Mouse (Mus musculus) retina, postnatal 7 days (tissue): Measurements from ENCODE around the gene Mpeg1.

Experiments used
- DNase-seq: peaks from one replicate; pipeline ENCODE4 v3.0.0-alpha.2; 2012; ENCODE audit warnings: low read depth, low spot score

Mpeg1 gene

DNA sequence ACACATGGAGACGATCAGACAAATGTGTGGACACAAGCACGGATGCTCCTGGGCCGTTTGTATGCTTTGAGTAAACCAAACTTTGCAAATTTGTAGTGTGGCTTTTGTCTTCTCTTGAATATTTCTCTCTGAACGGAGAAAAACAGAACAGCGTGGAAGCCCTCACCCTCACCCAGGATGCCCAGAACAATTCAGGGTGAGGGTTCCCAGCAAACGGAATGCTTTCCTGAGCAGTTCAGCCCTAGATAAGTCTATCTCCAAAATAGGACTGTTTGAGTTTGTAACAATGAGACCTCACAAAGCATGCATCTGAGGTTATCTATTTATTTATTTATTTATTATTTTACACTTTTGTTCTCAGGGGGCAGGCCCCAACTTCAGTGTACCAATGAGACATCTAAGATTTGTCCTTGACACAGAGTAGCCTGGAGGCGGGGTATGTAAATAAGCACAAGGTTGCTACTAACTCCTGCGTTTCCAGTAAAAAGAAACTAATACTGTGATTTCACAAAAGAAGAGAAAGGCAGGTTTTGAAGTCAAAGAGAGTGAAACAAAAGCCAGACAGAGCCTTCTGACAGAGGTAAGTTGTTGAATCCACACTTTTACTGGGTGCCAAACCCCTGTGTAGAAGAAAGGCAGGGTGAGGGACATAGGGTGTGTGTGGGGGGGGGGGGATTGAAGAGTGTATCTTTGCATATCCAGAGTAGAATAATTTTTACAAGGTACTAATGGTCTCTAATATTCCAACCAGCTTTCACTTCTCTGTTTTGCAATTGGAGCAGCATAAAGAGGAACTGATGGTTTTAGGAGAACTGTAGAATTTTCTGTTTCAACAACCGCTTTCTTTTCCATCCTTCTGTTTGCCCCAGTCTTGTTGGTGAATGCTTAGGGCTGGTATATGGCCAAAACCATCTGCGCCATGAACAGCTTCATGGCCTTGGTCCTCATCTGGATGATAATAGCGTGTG is at the start of gene Mpeg1:
Gene Mpeg1 (plus strand): TSS at position 498 of the 968 bp plus-strand sequence.
- DNase-seq = no peak

DNA sequence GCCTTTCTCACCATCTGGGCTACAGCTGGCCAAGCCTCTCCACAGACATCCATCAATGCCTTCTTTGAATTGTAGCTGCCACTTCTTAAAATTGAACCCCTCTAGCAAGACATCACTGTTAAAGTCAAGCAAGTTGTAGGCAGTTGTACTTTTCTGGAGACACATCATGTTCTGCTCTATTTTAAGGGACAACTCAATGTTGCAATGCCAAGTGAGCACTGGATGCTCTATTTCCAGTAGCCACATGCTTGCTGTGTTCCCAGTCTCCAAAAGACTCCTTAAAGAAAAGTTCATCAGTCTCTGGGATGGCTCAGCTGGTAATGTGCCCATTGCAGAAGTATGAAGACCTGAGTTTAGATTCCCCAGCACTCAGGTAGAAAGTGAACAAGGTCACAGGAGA is 46.8 kb upstream of the Mpeg1 start:
- no peak for DNase-seq

DNA sequence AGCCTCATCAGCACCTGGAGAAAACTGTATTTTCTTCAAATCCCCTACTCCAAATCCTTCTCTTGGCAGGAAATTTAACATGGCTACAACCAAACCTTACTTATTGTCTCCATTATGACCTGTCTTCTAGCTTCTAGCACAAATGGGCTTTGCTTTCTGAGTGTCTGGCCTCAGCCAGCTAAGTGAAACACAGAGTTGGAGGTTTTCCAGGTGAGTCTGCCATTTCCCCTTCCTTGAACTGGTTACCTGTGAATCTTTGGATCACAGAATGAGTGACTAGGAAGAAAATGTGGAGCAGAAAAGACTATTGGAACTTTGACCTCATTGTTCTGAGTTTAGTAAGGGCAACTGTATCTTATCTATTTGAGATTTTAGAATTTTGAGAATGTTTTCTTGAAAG is 43.2 kb upstream of the Mpeg1 start, which contains the start of gene Olfr1441:
Gene Olfr1441 (plus strand): TSS at position 73 of the 400 bp plus-strand sequence.
- DNase-seq = no peak

DNA sequence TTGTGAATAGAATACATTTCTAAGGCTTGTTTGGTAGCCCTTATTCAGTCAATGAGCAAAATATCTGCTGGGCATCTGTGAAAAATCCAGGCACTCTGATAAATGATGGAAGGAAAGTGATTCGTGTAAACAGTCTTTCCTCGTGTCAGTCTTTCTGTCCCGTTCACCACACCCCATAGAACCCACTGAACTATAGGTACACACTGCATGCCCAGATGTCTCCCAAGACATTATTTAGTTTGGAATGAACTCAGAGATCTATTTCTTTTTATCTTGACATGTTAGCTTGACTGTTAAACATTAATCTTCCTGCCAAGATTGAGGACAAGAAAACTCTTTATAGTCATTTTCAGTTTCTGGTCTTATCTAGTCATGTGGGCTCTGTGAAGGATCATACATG is 42.3 kb upstream of the Mpeg1 start:
- DNase-seq = no peak

DNA sequence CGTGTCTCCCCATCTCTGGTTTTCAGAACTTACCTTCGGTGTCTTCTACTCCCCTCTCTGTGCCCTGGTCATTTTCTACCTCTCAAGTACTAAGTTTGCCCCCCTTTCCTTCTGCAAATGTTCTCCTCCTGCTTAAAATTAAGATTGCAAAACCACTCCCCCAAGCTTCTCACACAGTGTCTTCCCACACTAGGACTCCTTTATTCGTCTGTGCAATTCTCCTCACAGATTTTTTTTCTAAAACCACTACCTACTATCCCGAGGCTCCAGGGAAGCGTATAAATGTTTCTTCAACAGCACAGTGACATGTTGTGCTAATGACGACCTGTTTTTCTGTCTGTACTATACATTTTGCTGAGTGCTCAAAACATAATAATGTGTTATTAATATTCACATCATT is 40.0 kb upstream of the Mpeg1 start:
- no peak for DNase-seq

DNA sequence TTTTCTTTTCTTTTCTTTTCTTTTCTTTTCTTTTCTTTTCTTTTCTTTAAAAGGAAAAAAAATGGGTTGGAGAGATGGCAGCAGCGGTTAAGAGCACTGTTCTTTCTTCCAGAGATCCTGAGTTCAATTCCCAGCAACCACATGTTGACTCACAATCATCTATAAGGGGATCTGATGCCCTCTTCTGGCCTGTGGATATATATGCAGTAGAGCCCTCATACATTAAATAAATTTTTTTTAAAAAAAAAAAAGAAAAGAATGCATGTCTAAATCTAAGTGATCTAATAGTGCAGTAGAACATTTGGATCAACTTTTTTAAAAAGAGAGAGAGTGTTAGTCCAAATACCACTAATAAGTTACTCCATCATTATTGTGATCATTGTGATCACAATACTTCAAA is 38.9 kb upstream of the Mpeg1 start:
- DNase-seq = no peak

DNA sequence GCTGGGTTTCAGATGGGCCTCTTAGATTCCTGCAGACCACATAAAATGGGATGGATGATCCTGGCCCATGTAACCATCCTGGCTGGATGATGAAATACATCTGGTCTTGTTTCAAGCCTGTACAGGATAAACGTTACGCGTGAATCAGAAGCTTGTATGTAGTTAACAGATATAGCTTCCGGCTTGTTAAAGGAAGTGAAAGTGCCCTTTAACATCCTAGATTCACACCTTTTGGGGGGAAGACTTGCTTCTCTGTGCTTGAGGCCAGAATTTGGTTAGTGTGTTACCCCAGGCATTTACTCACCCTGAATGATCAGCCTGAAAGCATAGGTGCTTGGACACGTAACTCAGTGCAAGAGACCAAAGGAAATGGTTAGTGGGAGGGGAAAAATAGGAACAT is 33.5 kb upstream of the Mpeg1 start:
- no peak for DNase-seq

DNA sequence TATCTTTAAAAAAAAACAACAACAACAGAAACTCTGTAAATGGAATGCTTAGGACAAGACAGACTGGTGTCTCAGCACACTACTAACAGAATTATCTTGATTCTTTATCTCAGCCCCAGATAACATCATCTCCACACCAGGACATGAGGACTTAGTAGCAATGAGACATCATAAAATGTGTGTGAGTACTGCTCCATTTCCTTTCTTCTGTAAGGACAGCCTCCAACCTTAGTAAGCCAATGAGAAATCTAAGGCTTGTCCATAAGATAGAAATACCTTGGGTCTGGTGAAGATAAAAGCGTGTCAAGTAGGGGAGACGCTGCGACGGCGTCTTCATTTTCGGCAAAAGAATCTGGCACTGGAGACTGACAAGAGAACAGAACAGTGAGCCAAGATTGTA is 33.0 kb upstream of the Mpeg1 start, which contains the start of gene Pfpl:
Gene Pfpl (plus strand): TSS at position 301 of the 400 bp plus-strand sequence.
- no peak for DNase-seq

DNA sequence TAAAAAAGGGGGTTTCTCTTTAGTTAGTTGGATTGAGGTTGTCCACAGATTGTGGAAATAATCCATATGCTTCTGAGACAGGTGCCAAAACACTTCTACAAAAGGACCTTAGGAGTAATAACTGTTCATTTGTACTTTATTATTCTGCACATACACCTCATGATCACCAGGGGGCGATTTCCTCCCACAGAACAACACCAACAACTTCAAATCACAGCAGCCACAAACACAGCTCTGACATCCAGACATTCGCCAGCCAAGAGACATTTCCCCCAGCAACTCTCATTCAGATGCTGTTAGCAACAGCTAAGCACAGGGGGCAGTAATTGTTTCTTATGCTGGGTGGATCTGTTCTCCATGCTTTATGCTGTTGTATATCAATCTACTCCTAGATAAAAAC is 27.5 kb upstream of the Mpeg1 start:
- DNase-seq = peak; percentile 13

DNA sequence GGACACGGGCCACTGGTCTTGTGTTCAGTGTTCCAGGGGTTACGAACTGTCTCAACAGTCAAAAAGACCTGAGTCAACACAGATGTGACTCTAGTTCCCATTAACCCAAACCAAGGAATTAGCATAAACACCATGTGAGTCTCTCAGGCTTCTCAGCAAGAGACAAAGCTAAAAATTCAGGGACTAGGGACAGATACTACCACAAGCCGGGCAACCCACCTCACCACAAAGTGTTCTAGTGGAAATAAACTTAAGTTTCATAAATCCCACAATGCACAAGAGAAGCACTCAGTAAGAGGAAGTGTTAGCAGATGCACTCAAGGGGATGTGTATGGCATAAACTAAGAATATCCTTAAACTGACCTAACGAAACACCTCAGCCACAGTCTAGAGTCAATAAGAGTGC is 25.6 kb upstream of the Mpeg1 start:
- DNase-seq = no peak

DNA sequence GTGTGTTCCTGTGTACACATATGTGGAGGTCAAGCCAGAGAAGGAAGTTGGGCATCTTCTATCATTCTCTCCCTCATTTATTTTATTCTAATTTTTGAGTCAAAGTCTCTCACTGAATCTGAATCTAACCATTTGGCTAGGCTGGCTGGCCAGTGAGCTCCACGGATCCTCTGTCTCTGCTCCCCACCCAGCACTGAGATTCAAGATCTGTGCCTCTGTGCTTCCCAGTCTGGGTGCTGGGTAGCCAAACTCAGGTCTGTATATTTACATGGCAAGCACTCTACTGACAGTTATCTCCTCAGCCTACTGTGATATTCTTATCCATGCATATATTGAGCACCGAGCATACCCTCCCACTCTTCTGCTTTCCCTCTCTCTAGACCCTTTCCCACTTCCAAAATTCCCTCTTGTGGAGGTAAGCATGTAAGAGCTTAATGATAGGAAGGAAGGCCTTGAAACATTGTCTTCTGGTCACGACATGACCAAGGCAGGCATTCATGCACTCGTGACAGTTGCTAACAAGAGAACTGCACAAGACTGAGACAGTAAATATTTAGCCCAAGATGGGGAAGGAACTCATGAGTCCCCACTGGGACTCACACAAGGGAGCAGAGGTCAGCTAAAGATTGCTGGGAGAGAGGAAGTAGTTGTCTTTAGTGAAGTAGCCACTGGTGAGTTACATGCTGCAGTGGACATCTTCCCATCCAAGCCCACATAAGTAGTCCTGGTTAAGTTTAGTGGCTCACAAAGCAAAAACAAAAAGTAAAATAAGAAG is 24.6 kb upstream of the Mpeg1 start:
- no peak for DNase-seq

DNA sequence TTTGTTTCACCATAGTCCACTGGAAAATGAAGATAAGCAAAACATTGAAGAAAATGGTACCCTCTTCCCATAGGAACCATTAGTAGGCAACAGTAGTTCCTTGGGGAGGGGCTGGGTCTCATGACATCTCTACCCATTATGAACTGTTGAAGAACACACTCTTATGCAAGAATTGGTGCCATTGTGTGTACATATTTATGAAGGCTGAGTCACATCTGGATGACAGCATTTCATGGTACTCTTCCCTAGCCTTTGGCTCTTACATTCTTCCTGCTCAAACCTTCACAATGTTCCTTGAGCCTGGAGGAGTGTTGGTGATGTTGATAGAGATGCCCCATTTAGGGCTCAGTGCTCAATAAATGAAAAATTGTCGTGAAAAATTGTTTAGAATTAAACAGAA is 21.0 kb upstream of the Mpeg1 start:
- no peak for DNase-seq

DNA sequence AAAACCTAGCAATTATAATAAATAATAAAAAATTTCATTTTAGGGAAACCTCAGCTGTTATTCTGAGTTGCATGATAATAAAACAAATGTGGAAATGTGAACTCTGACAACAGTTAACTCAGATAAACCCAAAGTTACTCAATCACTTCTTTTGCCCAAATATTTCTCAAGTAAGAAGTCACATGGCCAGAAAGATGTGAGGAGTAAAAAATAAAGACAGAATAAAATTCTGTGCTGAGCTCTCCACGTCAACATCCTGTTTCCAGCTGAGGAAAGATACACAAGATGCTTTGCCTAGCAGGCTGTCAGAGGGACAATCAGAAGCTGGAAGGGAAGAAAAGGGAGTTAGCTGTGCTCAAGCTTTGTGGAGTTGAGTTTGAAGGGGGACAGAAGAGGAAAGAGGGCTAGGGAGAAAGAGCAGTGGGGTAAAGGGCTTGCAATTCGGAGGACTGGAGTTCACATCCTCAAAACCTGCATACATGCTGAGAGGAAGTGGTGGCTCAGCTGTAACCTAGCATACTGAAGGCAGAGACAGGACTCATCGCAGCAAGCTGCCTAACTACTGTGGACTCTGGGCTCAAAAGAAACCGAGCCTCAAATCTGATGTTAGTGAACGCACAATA is 20.4 kb upstream of the Mpeg1 start:
- no peak for DNase-seq

DNA sequence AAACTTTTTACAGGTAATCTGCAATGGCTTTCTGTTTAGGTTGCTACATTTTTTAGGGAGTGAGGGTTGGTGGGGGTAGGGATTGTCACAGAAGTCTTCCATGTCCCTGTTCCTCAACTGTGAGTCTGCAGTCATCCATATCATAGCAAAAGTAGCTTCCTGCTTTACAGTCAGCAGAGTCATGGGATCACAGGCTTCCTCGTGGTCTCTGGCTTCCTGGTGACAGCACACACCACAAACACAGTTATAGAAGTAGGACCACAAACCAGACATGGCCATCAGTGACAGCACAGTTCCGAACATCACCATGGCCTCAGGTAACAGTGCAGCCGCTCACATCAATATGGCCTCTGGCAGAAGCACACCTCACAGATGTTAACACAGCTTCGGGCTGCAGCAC is 18.0 kb upstream of the Mpeg1 start:
- DNase-seq = no peak

DNA sequence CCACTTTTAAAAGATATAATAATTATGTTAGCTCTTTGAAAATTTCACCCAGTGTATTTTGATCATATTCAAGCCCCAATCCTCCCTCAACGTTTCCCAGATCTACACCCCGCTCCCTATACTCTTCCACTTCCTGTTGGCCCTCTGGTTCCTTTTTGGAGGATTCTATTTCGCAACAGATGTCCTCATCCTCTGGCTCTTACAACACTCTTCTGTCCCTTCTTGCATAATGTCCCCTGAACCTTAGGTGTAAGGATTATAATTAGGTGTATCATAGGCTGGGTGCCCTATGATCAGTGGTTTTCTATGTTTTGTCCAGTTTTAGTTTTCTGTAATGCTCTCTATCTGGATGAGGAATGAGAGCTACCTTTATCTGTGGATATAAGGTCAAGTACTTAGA is 15.6 kb upstream of the Mpeg1 start:
- DNase-seq = no peak

DNA sequence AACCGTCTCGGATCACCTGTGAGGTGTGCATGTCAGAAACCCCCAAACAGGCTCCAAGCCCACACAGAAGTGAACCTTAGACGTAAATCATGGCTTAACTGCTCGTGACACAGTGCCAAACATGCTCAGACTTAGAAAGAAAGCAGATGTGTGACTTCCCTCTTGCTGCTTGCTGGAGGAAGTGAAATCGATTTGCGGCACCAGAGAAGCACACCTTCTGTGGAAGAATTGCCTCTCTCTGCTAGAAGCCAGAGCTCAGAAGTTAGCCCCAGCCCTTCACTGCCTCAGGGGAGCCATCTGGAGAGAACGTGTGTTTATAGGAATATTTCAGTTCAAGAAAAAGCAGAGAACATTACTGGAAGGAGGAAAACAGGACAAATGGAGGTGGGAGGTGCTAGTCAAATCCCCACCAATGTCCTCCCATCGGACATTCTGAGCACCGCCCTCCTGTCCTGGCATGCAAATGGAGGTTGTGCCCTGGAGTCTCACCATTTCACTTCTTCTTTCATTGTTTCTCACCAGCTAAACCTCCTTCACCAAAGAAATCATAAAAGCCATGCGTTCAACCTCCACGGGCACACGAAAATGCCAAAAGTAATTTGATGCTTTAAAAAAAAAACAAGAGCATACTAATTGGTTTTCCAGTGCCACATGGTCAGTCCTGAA is 3.0 kb upstream of the Mpeg1 start:
- DNase-seq = no peak

DNA sequence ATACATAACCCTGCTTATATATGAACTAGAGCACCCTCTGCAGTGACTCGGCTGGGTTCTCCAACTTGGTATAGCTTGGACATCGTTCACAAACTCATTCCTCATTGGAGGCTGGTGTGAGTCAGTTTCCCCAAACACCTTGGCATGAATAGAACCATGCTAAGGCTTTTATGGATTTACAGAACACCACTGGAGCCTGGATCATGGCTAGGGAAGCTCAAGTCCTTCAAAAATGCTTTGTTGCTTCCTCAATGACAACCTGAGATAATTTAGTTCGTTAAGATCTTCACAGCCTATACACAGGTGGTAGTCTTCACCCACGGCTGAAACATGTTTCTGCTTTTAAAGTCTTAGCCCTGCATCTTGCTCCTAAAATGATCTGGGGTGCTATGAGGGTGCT is 1.1 kb upstream of the Mpeg1 start:
- no peak for DNase-seq

DNA sequence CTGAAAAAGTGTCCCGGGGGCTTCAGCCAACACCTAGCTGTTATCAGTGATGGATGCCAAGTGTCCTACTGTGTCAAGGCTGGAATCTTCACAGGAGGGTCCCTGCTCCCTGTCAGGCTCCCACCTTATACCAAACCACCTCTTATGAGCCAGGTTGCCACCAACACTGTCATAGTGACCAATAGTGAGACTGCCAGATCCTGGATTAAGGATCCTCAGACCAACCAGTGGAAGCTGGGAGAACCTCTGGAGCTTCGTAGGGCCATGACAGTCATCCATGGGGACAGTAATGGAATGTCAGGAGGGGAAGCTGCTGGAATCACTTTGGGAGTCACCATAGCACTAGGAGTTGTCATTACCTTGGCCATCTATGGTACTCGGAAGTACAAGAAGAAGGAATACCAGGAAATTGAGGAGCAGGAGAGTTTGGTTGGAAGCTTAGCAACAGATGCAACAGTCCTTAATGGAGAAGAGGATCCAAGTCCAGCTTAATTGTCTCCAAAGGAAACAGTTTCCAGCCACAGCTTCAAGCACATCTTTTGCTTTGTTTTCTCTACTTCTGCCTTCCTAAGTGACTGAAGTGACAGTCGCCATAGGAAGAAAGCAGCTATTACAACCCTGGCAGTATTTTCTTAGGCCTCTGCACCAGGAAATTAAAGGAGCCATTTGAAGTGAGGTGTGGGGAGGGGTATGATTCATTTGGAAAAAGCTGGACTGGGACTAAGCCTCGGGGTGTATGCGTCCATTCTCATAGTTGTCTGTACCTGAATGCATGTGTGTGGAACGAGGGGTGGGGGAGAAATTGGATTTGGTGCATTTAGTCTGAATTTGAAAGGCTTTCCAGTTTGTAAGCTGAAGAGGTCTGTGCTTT is 2.5 kb downstream of the Mpeg1 start:
- DNase-seq = no peak

DNA sequence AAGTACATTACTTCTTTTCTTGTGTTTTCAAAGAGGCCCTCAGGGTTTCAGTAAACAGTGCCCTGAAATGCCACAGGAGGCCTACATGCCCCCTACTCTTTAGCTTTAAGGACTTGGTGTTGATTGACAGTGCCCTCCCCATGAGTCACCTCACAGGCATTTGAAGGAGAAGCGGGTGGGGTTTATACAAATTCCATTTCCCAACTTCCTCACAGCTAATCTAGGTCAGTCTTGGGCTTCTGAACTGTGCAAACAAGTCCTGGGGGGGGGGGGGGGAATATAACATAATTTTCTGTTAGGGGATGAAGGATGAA is 3.1 kb downstream of the Mpeg1 start:
- no peak for DNase-seq

DNA sequence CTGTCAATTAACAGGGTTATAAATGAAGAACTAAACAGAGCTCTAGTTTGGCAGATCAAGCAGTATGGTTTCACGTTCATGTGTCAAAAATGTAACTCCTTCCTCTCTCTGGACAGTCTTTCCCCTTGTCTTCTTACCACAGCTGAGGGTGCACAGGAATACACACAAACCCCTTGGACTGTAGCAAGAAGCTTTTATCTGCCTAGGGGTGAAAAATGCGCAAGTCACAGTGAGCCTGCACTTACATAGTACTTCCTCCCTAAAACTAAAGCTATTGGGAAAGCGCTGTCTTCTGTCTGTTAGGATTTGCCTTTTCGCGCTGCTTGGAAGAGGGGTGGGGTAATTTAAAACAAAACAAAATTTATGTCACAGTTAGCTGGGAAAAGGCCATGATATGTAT is 3.5 kb downstream of the Mpeg1 start:
- no peak for DNase-seq

DNA sequence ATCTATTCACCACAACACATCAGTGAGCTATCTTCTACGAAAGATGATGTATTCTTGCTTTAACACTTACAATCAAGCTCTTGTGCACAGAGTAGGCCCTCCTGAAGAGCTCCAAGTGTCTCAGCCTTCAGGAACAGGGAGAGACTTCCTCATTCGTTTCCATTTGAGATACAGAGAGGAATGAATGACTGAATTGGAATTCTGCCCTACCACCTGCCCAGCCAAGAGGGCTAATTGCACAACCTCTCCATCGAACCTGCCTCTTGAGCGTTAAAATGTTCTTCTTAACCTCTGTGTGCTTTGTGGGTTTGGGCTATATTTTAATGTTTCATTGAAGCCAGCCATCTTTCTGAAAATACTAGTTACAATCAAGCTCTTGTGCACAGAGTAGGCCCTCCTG is 4.1 kb downstream of the Mpeg1 start:
- no peak for DNase-seq
